Mouse (Mus musculus): ENCODE data around the gene Eml6.
A peak's percentile ranks its signal among the peaks of the same experiment; 100 is the strongest.

Gene Eml6

GRCm38 (mm10) chr11:29749468-29749829, 276.4 kb downstream of the Eml6 start:
- no peak for DNase-seq (ENCODE audit: low read depth, low spot score)

- DNase-seq (ENCODE audit: low read depth, low spot score): no peak
Observed at GRCm38 (mm10) chr11:29748750-29749467, 276.9 kb downstream of the Eml6 start.

GRCm38 (mm10) chr11:29747881-29748280, 278.0 kb downstream of the Eml6 start:
- DNase-seq (ENCODE audit: low read depth, low spot score): no peak

- no peak for DNase-seq (ENCODE audit: low read depth, low spot score)
Observed at GRCm38 (mm10) chr11:29747365-29747764, 278.5 kb downstream of the Eml6 start.

DNA sequence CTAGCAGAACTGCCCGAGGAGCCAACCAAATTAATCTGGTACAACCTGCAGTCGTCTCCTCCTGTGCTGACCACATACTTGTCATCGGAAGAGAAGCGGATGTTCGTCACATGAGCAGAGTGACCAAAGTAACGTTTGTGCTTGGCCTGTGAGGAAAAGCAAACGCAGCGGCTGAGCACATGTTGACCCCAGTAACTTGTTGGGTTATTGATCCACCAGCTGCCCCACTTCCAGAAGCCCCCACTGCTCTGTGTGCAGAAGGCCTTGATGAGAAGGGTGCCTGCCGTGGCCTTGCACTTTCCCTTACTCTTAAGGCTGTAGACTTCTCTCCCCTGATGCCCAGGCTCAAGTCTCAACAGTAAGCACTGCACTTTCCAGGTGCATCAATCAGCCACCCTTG, 279.6 kb downstream of the Eml6 start:
- no peak for DNase-seq (ENCODE audit: low read depth, low spot score)

DNA sequence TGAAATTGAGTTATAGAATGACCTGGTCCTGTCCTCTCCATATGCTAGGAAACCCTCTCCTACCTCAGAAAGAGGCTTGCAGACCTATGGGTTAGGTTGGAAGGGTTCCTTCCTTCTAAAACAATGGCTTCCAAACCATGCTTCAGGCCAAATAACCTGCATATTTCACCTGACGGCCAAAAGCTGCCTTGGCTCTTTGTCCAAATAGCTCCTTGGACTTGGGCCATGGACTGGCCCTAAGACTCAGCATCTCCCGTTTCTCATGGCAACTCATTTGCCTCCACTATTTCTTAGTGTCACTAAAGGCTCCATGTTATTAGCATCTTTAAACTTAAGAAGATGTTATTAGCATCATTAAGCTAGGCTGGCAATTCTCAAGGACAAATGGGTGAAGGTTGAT, 280.3 kb downstream of the Eml6 start:
- DNase-seq (ENCODE audit: low read depth, low spot score): no peak

DNA sequence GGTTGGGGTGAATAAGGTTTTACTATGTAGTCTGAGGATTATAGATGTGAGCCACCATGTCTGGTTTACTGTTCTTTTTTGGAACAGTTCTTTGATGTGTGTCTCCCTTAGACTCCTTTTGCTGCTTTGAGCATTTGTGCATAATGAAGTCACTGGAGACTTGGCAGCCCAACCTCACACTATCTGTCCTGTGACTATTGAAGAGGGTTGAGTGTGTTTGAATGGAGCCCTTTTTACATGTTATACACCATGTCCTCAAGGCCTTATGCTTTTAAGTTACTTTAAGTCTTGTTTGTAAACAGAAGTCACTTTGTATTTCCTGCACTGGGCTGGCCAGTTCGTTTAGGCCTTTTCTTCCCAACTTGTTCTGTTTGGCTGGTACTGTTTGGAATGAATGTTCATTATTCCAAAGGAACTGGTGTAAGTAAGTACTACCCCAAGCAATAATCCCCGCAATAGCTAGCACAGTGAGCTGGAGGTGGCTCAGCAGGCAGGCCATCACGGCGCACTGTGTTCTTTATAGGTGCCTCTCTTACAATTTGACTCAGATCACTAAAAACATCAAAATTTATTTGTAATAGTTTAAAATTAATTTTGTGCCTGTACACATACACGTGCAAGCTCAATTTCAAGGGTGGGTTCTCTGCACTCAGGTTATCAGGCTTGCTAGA, 280.9 kb downstream of the Eml6 start:
- DNase-seq (ENCODE audit: low read depth, low spot score): no peak

DNA sequence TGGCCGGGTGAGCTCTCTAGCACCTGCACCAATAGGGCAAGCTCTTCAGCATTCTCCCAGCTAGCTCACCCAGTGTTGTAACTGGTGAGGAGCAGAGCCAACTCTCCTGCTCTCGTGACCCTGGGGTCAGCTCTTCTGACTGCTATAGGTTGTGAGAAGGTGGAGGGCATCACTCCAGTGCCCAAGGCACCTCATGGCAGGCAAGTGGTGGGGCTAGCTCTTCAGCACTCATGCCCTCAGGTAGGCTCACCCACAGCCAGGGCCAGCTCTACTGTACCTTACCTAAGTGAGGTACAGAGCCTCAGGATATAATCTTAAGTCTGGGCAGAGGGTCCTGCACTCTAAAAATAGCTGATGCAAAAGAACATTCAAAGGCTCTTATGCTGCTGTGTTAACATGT, 286.1 kb downstream of the Eml6 start:
- no peak for DNase-seq (ENCODE audit: low read depth, low spot score)

- DNase-seq (ENCODE audit: low read depth, low spot score): no peak
Observed at GRCm38 (mm10) chr11:29727901-29728300, 297.9 kb downstream of the Eml6 start.

DNA sequence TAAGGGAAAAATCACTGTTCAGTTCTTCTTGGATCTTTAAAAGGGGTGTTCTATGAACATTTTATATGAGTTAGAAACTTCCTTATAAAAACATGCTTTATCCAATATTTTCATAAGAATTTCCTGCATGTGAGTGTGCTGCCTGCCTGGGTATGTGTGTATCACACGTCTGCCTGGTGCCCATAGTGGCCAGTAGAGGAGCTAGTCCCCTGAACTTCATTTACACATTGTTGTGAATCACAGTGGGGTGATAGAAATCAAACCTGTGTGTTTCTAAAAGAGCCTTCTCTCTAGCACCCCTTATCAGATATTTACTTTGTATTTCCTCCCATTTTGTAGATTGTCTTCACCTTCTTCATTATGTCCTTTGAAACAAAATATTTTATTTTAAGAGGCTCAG, 300.2 kb downstream of the Eml6 start:
- DNase-seq (ENCODE audit: low read depth, low spot score): no peak

DNA sequence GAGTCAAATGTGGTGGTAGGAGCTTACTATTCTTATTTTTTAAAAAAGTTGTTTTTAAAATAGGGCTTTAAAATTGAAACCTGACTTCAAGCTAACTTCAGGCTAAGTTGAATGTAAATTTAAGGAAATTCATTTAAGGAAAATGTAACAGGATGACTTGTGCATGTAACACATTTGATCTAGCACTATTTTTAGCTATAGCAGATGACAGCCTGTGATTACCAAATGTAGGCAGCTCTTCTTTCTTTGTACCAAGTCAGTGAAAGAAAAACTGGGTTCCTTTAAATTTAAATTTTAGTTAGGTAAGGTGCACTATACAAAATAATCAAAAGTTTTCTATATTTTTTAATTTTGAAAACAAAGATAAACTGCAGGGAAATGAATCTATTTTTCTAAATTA, 300.7 kb downstream of the Eml6 start:
- DNase-seq (ENCODE audit: low read depth, low spot score): no peak

- DNase-seq (ENCODE audit: low read depth, low spot score): no peak
Observed at GRCm38 (mm10) chr11:29724213-29724612, 301.6 kb downstream of the Eml6 start.

DNA sequence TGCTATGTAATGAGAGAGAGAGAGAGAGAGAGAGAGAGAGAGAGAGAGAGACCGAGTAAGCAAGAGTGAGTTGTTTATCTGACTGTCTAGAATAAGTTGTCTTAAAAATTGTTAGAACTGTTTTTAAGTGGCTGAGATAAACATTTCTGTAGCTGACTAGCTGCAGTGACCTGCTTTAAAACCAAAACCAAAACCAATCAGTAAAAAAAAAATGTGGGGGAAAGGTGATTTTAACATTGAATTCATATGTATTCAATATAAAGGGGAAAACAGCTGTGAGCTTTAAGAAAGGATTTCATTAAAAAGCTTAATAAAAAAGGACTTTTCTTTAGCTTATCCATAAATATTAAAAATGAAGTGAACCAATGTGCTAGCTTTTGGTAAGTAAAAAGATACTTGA, 306.2 kb downstream of the Eml6 start:
- no peak for DNase-seq (ENCODE audit: low read depth, low spot score)

DNA sequence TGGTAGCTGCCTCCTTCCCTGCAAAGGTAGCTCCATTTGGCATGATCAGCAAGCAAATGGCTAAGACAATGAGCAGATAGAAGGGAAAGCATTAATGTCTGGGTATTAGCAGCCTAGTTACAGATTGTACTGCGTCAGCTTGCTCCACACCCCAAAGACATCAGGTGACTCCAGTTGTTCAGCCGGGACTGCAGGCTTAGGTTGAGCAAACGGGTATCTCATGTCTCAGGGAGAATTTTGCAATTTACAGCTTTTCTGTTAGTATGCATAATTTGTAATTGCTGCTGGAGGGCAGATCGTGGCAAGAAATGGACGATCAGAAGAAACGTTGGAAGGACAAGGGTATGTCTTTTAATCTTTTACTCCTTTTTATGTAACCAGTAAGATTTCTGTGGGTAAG, 307.3 kb downstream of the Eml6 start:
- no peak for DNase-seq (ENCODE audit: low read depth, low spot score)

DNA sequence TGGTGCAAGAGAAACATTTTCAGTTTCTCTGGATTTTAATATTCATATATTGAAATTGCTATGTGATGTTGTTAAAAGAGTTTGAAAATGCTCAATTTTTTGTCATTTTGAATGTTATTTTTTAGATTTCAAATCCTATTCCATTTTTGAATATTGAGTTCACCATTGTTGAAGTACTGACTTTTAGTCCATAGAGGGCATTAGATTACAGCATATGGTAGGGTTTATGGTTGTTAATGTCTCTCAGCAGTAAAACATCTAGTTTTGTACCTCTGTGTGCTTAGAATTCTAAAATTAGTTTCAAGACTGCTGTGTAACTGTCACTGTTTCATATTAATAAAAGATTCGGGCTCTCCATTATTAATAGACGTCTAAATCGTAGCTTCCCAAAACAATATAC, 310.3 kb downstream of the Eml6 start:
- no peak for DNase-seq (ENCODE audit: low read depth, low spot score)

DNA sequence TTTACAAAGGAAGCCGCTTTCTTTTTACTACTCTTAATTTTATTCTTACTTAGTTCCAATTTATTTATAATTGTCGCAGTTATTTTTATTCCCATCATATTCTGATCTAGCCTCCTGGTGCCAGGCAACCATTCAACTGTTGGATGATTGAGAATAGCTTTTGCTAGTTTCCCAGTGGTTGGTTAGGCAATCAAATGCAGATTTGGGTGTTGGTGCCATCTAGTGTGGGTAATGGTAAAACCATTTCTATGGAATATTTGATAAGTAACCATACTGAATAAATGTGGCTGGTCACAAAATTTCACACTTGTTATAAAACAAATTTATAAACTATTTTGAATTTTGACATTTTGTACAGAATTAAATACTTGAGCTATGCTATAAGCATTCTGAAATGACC, 311.0 kb downstream of the Eml6 start:
- peak; percentile 77 for DNase-seq (ENCODE audit: low read depth, low spot score)

DNA sequence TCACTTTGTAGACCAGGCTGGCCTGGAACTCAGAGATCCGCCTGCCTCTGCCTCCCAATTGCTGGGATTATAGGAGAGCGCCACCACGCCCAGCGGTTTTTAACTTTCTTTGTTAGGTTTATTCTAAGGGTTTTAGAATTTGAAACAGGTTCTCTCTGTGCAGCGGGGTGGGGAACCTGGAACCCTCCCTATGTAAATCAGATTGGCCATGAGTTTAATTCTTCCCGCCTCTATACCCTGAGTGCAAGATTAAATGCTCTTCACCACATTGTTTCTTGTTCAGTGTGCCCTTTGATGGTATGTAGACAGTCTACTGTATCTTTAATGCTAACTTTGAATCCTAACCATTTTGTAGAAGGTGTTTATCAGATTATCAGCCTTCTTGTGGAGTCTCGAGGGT, 311.7 kb downstream of the Eml6 start:
- DNase-seq (ENCODE audit: low read depth, low spot score): no peak

DNA sequence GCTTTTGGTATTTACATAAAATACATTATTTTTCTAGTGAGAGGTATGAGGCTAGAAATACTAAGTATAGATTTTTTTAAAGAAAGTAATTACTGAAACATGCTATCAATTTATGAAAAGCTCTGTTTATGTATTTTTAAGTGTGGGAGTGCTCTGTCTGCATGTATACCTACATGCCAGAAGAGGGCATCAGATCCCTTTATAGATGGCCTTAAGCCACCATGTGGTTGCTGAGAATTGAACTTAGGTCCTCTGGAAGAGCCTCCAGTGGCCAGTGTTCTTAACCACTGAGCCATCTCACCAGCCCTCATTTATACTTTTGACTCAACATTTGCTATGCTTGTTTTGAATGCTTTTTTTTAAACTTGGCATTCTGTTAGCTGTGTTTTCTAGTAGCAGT, 316.3 kb downstream of the Eml6 start:
- peak; percentile 41 for DNase-seq (ENCODE audit: low read depth, low spot score)

DNA sequence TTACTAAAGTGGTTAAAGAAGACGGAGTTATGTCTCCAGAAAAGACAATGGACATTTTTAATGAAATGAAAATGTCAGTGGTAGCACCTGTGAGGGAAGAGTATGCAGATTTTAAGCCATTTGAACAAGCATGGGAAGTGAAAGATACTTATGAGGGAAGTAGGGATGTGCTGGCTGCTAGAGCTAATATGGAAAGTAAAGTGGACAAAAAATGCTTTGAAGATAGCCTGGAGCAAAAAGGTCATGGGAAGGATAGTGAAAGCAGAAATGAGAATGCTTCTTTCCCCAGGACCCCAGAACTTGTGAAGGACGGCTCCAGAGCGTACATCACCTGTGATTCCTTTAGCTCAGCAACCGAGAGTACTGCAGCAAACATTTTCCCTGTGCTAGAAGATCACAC, 319.0 kb downstream of the Eml6 start:
- DNase-seq (ENCODE audit: low read depth, low spot score): no peak

GRCm38 (mm10) chr11:29705263-29705662, 320.6 kb downstream of the Eml6 start:
- peak; percentile 25 for DNase-seq (ENCODE audit: low read depth, low spot score)

DNA sequence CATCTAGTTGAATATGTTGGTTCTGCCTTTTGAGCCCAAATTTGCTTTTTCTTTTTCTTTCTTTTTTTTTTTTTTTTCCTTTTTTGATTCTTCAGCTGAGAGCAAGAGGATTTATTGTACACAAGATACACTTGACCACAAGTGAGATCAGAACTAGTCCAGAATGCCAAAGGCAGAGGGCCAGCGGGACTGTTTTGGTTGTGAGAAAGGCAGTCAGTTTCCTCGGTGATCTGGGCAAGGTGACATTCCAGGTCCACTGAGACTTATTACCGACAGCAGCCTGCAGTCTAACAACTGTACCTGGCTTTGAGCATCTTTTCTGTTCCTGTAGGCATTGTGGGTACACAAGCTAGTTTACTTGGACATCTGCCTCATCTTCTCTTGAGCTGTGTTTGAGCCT, 323.1 kb downstream of the Eml6 start:
- peak; percentile 34 for DNase-seq (ENCODE audit: low read depth, low spot score)

DNA sequence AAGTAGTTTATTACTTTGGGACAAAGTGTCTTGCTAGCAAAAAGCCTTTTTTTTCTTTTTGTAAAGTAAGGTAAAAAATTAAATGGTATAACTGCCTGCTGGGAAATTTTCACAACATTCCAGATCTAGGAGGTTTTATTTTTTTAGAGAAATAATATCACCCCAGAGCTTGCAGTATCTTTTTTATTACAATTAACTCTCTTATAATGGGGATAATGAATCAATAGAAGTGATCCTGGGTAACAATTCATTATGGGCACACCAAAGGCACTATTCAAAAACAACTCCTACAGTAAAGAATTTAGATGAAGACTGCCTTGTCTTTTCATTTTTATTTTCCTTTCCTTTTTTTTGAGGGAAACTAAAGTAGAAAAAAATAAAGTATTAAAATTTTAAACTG, 331.1 kb downstream of the Eml6 start:
- no peak for DNase-seq (ENCODE audit: low read depth, low spot score)

GRCm38 (mm10) chr11:29693576-29694410, 332.0 kb downstream of the Eml6 start:
- peak; percentile 89 for DNase-seq (ENCODE audit: low read depth, low spot score)

All from 3T3-L1 (cell line).